Mouse (Mus musculus) forebrain, embryonic 10.5 days (tissue): Measurements from ENCODE around the gene Syt9. TPM values are rescaled to one million over a fixed set of nuclear protein-coding genes. Genes with fewer than 3 reads are reported as not detected.
A peak's percentile ranks its signal among the peaks of the same experiment; 100 is the strongest.

ENCODE experiments used
- DNase-seq: peaks from one replicate; pipeline ENCODE4 v3.0.0-alpha.2; 2017; ENCODE audit warnings: low spot score; ENCODE audit errors: extremely low spot score
- H3K27ac ChIP-seq: fragments of 300-500 bp; sonication (generic); 2 replicates; pipeline ENCODE4 v1.5.1; 2016; ENCODE audit warnings: mild to moderate bottlenecking
- H3K27me3 ChIP-seq: fragments of 300-500 bp; sonication (generic); 2 replicates; pipeline ENCODE4 v1.6.1; 2016; ENCODE audit warnings: mild to moderate bottlenecking; ENCODE audit not compliant: poor library complexity, severe bottlenecking
- H3K36me3 ChIP-seq: fragments of 300-500 bp; sonication (generic); replicated peaks from 2 replicates; pipeline ENCODE4 v1.6.1; 2016; ENCODE audit warnings: mild to moderate bottlenecking, moderate library complexity
- H3K4me1 ChIP-seq: fragments of 300-500 bp; sonication (generic); 2 replicates; pipeline ENCODE4 v1.6.1; 2016
- H3K4me3 ChIP-seq: fragments of 300-500 bp; sonication (generic); 2 replicates; pipeline ENCODE4 v1.5.1; 2016; ENCODE audit warnings: mild to moderate bottlenecking, moderate library complexity
- H3K9me3 ChIP-seq: fragments of 300-500 bp; sonication (generic); 2 replicates; pipeline ENCODE4 v1.6.1; 2016; ENCODE audit warnings: mild to moderate bottlenecking, moderate library complexity
- WGBS: fragments of 180-500 bp; shearing (Covaris S2); methylation state at CpG from one replicate; pipeline ENCODE4 v1.1.7; 2016; 5-methylcytosine and 5-hydroxymethylcytosine counted together
- polyA plus RNA-seq: library from polyadenylated mRNA; unstranded; fragments of >200 nt; fragmentation: Nextera tagmentation; extraction: Ambion mirVana; gene quantifications from 2 replicates; pipeline ENCODE4 v1.2.1, GENCODE M21; 2016

Syt9 gene
- 4.3 and 4.6 TPM in 2 replicates for polyA plus RNA-seq

GRCm38 (mm10) chr7:107370232-107371125 lies at the start of gene Syt9:
Gene Syt9 (plus strand): TSS chr7:107370728.
- Histone ChIP-seq H3K4me3 (peak within 1 kb of the TSS; percentile 76), H3K27me3 (peaks cover 63% of the 10 kb centered on the region), H3K9me3 (no peaks in the 10 kb centered on the region), H3K36me3 (no peaks in the 10 kb centered on the region), H3K27ac (peak within 1 kb of the TSS; percentile 85), H3K4me1 (peaks cover 16% of the 10 kb centered on the region)
- under 1% methylated on average over 83 of the region's 102 CpGs for WGBS
- DNase-seq, result peak; percentile 48

- H3K27me3 ChIP-seq, result no peaks in the 10 kb centered on the region
Observed at GRCm38 (mm10) chr7:107339013-107339412, 31.5 kb upstream of the Syt9 start.

GRCm38 (mm10) chr7:107339560-107340057 lies 30.9 kb upstream of the Syt9 start:
- WGBS, result 54% methylated on average over 3 of the region's 3 CpGs
- Histone ChIP-seq H3K27ac (no peak overlapping the region), H3K4me1 (peaks cover 6% of the 10 kb centered on the region; the same call in 1 of the 2 replicates), H3K4me3 (no peak overlapping the region), H3K9me3 (no peaks in the 10 kb centered on the region), H3K27me3 (no peaks in the 10 kb centered on the region), H3K36me3 (no peaks in the 10 kb centered on the region)
- DNase-seq, result no peak

More at GRCm38 (mm10) chr7:107339013-107339412, 31.5 kb upstream of the Syt9 start:
- H3K27ac ChIP-seq, result no peak overlapping the region
- DNase-seq, result no peak
- WGBS, result 93% methylated on average over 5 of the region's 5 CpGs
- no peak overlapping the region for H3K4me3 ChIP-seq
- no peaks in the 10 kb centered on the region for H3K9me3 ChIP-seq
- H3K4me1 ChIP-seq, result peaks cover 6% of the 10 kb centered on the region; the same call in 1 of the 2 replicates
- H3K36me3 ChIP-seq, result no peaks in the 10 kb centered on the region

GRCm38 (mm10) chr7:107340221-107340620 lies 30.3 kb upstream of the Syt9 start:
- DNase-seq, result no peak
- no peaks in the 10 kb centered on the region for H3K27me3 ChIP-seq
- no peak overlapping the region for H3K4me3 ChIP-seq
- no peaks in the 10 kb centered on the region for H3K36me3 ChIP-seq
- no peaks in the 10 kb centered on the region for H3K9me3 ChIP-seq
- H3K27ac ChIP-seq, result no peak overlapping the region
- WGBS, result 83% methylated on average over 1 of the region's 1 CpGs
- peaks cover 6% of the 10 kb centered on the region; the same call in 1 of the 2 replicates for H3K4me1 ChIP-seq

- DNase-seq, result no peak
- WGBS, result 69% methylated on average over 8 of the region's 8 CpGs
- no peak overlapping the region for H3K4me3 ChIP-seq
- no peaks in the 10 kb centered on the region for H3K36me3 ChIP-seq
- no peaks in the 10 kb centered on the region for H3K27me3 ChIP-seq
- peaks cover 6% of the 10 kb centered on the region; the same call in 1 of the 2 replicates for H3K4me1 ChIP-seq
- no peak overlapping the region for H3K27ac ChIP-seq
- no peaks in the 10 kb centered on the region for H3K9me3 ChIP-seq
Observed at GRCm38 (mm10) chr7:107341519-107342190, 28.9 kb upstream of the Syt9 start.

- no peak for DNase-seq
- H3K9me3 ChIP-seq, result no peaks in the 10 kb centered on the region
- H3K4me1 ChIP-seq, result no peaks in the 10 kb centered on the region
- no peaks in the 10 kb centered on the region for H3K36me3 ChIP-seq
- 84% methylated on average over 1 of the region's 1 CpGs for WGBS
- H3K4me3 ChIP-seq, result no peak overlapping the region
- no peaks in the 10 kb centered on the region for H3K27me3 ChIP-seq
- no peak overlapping the region for H3K27ac ChIP-seq
Observed at GRCm38 (mm10) chr7:107349201-107349600, 21.3 kb upstream of the Syt9 start.

- WGBS, result 84% methylated on average over 3 of the region's 3 CpGs
- H3K36me3 ChIP-seq, result no peaks in the 10 kb centered on the region
- H3K4me3 ChIP-seq, result no peak overlapping the region
- no peaks in the 10 kb centered on the region for H3K4me1 ChIP-seq
- no peak for DNase-seq
- no peak overlapping the region for H3K27ac ChIP-seq
- H3K27me3 ChIP-seq, result no peaks in the 10 kb centered on the region
- H3K9me3 ChIP-seq, result no peaks in the 10 kb centered on the region
Observed at GRCm38 (mm10) chr7:107362153-107362552, 8.4 kb upstream of the Syt9 start.

- 81% methylated on average over 3 of the region's 3 CpGs for WGBS
- Histone ChIP-seq H3K4me1 (no peaks in the 10 kb centered on the region), H3K36me3 (no peaks in the 10 kb centered on the region)
Observed at GRCm38 (mm10) chr7:107362634-107363033, 7.9 kb upstream of the Syt9 start.

GRCm38 (mm10) chr7:107371126-107371920 lies 795 bp downstream of the Syt9 start:
- H3K9me3 ChIP-seq, result no peaks in the 10 kb centered on the region
- H3K27ac ChIP-seq, result peak overlapping the region; percentile 85
- H3K4me3 ChIP-seq, result peak overlapping the region; percentile 76
- peaks cover 63% of the 10 kb centered on the region for H3K27me3 ChIP-seq
- no peak for DNase-seq
- H3K36me3 ChIP-seq, result no peaks in the 10 kb centered on the region
- WGBS, result 3% methylated on average over 45 of the region's 45 CpGs
- H3K4me1 ChIP-seq, result peaks cover 16% of the 10 kb centered on the region

More at GRCm38 (mm10) chr7:107362634-107363033, 7.9 kb upstream of the Syt9 start:
- DNase-seq, result no peak
- Histone ChIP-seq H3K27me3 (no peaks in the 10 kb centered on the region), H3K9me3 (no peaks in the 10 kb centered on the region), H3K27ac (no peak overlapping the region), H3K4me3 (no peak overlapping the region)

- DNase-seq, result no peak
- Histone ChIP-seq H3K36me3 (no peaks in the 10 kb centered on the region), H3K4me3 (no peak overlapping the region), H3K4me1 (no peaks in the 10 kb centered on the region), H3K27me3 (no peaks in the 10 kb centered on the region), H3K27ac (no peak overlapping the region), H3K9me3 (no peaks in the 10 kb centered on the region)
- 90% methylated on average over 5 of the region's 5 CpGs for whole genome bisulfite sequencing
Observed at GRCm38 (mm10) chr7:107380562-107380961, 10.0 kb downstream of the Syt9 start.

- Histone ChIP-seq H3K27ac (no peak overlapping the region), H3K27me3 (no peaks in the 10 kb centered on the region), H3K4me3 (no peak overlapping the region), H3K36me3 (no peaks in the 10 kb centered on the region), H3K9me3 (no peaks in the 10 kb centered on the region), H3K4me1 (no peaks in the 10 kb centered on the region)
- DNase-seq, result no peak
Observed at GRCm38 (mm10) chr7:107389604-107390003, 19.1 kb downstream of the Syt9 start.

- H3K4me3 ChIP-seq, result no peak overlapping the region
- H3K9me3 ChIP-seq, result no peaks in the 10 kb centered on the region
- no peaks in the 10 kb centered on the region for H3K4me1 ChIP-seq
- DNase-seq, result no peak
- 69% methylated on average over 2 of the region's 2 CpGs for WGBS
- H3K27me3 ChIP-seq, result no peaks in the 10 kb centered on the region
- no peak overlapping the region for H3K27ac ChIP-seq
- no peaks in the 10 kb centered on the region for H3K36me3 ChIP-seq
Observed at GRCm38 (mm10) chr7:107392749-107393148, 22.2 kb downstream of the Syt9 start.
